Mouse (Mus musculus) CD4-positive helper T cell, adult 2 months (primary cell): ENCODE results near the gene Itpk1.

ENCODE experiments used
- DNase-seq: peaks from one replicate; pipeline ENCODE4 v3.0.0-alpha.2; 2012; ENCODE audit warnings: low read depth, missing footprints, low spot score

Itpk1 gene

GRCm38 (mm10) chr12:102691180-102691579 is 13.6 kb downstream of the Itpk1 start:
- DNase-seq, result no peak

- DNase-seq, result peak; percentile 80
Observed at GRCm38 (mm10) chr12:102689773-102690563, 14.8 kb downstream of the Itpk1 start.

- DNase-seq, result no peak
Observed at GRCm38 (mm10) chr12:102686321-102686720, 18.4 kb downstream of the Itpk1 start.

GRCm38 (mm10) chr12:102685523-102685931 is 19.2 kb downstream of the Itpk1 start:
- DNase-seq, result no peak

DNA sequence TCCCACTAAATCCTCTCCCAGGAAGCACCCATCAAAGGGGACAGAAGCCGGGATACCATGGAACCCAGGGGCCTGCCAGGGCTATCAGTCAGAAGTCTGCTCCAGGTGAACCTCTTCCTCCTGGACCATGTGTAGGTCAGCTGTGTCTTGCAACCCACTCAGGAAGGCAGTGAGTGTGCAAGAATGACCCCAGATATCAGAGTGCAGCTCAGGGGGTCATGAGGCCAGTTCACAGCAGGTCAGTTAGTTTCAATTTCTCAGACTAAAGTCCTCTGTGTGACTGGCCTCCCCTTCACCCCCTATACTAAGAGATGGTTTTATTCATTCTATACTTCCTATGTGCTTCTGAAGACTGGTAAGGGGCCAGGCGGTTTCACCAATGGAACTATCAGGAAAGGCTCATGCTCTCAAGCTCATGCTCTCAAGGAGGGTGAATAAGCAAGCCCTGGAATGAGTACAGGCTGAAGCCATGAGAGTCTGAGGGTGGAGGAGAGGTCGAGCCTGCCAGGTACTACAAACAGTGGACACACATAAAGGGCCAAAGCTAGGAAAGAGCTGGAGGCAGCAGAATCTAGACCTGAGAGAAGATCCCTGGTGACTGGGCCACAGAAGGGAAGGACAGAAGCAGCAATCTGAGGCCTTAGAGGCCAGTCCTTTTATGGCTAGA is 19.9 kb downstream of the Itpk1 start:
- no peak for DNase-seq

GRCm38 (mm10) chr12:102683979-102684378 is 20.8 kb downstream of the Itpk1 start:
- DNase-seq, result no peak

DNA sequence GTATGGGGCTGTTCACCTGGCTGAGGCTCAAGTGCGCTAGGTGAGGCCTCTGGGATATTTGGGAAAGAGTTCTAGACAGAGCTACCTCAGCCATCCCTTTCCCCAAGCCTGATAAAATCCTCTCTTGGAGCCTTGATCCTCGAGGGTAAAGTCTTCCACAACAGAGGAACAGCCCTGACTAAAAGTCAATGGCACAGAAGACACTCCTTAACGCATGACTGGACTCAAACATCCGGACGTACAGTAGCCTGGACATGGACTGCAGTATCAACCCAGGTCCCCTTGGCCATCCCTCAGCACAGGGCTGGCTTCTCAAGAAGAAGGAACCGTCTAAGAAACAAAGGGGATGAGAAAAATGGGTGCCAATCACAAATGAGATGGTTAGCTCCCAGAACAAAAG is 21.3 kb downstream of the Itpk1 start:
- no peak for DNase-seq

GRCm38 (mm10) chr12:102682722-102683299 is 21.9 kb downstream of the Itpk1 start:
- DNase-seq, result no peak

- no peak for DNase-seq
Observed at GRCm38 (mm10) chr12:102682085-102682484, 22.6 kb downstream of the Itpk1 start.

DNA sequence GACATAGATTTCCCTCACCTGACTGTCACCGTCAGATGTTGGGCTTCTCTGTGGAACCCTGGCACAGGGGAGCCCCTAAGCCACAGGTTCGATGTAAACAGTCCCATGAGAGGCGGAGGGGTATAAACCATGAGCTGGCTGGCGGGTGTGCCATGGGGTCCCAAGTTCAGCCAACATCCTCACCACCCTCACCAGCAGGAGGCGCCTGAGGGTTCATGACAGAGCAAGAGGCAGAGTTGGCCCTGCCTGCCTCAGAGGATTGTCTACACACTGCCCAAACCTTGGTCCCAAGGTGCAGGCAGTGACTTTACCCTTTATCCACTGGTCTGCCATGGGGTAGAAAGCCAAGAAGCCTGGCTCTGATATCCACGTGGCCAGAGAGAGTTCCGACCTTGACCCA is 23.1 kb downstream of the Itpk1 start:
- peak; percentile 41 for DNase-seq

GRCm38 (mm10) chr12:102678820-102679219 is 25.9 kb downstream of the Itpk1 start:
- DNase-seq, result no peak

GRCm38 (mm10) chr12:102677089-102677488 is 27.6 kb downstream of the Itpk1 start:
- no peak for DNase-seq

- DNase-seq, result peak; percentile 73
Observed at GRCm38 (mm10) chr12:102674556-102674955, 30.2 kb downstream of the Itpk1 start.

DNA sequence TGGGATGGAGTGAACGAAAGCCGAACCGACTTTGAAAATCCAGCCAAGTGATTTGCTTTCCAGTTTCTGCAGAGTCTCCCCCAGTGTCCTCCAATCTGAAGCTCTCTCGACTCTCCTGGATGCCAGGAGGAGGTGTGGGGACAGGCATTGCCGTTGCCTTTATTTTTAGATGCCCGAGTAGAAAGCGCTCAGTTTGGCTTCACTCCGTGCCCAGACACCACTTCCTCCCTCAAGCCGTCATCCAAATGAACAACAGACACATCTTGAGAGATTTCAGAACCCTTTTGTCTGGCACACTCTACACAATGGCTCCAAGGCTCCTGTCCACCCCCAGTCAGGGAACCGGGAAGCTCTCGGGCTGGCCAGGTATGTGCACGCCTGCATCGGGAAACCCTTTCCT is 30.6 kb downstream of the Itpk1 start:
- peak; percentile 56 for DNase-seq

GRCm38 (mm10) chr12:102672857-102673839 is 31.6 kb downstream of the Itpk1 start:
- peak; percentile 74 for DNase-seq

- no peak for DNase-seq
Observed at GRCm38 (mm10) chr12:102672176-102672575, 32.6 kb downstream of the Itpk1 start.

DNA sequence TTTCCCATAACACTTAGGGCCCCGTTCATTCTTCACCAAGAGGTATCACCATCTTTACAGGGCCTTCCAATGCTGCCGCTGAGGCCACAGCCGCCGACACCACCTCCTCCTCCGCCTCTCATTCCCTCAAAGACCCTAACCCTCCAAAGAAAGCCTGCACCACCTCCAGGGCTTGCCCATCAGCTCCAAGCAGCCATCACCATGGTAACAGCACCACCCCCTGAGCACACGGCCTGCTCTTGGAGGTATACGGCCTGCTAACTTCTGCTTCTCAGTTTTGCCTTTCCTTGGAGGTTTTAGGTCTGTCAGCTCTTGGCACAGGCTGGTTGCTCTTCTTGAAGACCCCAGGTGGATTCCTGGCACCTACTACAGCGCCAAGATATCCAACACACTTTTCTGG is 33.9 kb downstream of the Itpk1 start:
- no peak for DNase-seq

- no peak for DNase-seq
Observed at GRCm38 (mm10) chr12:102665465-102666202, 39.1 kb downstream of the Itpk1 start.

DNA sequence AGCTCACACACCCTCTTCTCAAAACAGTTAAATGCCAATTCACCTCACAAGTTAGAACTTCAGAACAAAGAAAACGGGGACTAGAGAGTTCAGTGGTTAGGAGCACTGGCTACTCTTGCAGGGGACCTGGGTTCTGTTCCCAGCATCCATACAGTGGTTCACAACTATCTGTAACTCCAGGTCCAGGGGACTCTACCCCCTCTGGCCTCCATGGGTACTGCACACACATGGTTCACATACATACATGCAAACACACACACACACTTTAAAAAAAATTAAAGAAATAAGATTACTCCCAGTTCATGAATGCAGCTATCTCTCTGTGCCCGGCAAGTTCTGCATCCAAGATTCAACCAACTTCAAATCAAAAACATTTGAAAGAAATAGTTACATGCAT is 40.7 kb downstream of the Itpk1 start:
- no peak for DNase-seq

- no peak for DNase-seq
Observed at GRCm38 (mm10) chr12:102663349-102664051, 41.2 kb downstream of the Itpk1 start.
